Mouse (Mus musculus) midbrain, embryonic 13.5 days (tissue): ENCODE results near the gene Aagab. TPM values are rescaled to one million over a fixed set of nuclear protein-coding genes. Genes with fewer than 3 reads are reported as not detected.

Experiments
- ATAC-seq: fragments of 200-750 bp; cut with Nextera tagmentation; 2 replicates; pipeline ENCODE4 v1.8.0; 2017; ENCODE audit warnings: mild to moderate bottlenecking, moderate TSS enrichment, moderate library complexity
- H3K27ac ChIP-seq: fragments of 300-500 bp; sonication (generic); 2 replicates; pipeline ENCODE4 v1.5.1; 2015; ENCODE audit warnings: inconsistent platforms, mild to moderate bottlenecking, moderate library complexity
- H3K27me3 ChIP-seq: fragments of 300-500 bp; sonication (generic); 2 replicates; pipeline ENCODE4 v1.6.1; 2015; ENCODE audit warnings: mild to moderate bottlenecking, inconsistent platforms
- H3K36me3 ChIP-seq: fragments of 300-500 bp; sonication (generic); 2 replicates; pipeline ENCODE4 v1.6.1; 2015; ENCODE audit warnings: mild to moderate bottlenecking, inconsistent platforms
- H3K4me1 ChIP-seq: fragments of 300-500 bp; sonication (generic); replicated peaks from 2 replicates; pipeline ENCODE4 v1.6.1; 2015; ENCODE audit warnings: inconsistent platforms
- H3K4me2 ChIP-seq: fragments of 300-500 bp; sonication (generic); replicated peaks from 2 replicates; pipeline ENCODE4 v1.6.1; 2015; ENCODE audit warnings: moderate library complexity, mild to moderate bottlenecking, inconsistent platforms
- H3K4me3 ChIP-seq: fragments of 300-500 bp; sonication (generic); replicated peaks from 2 replicates; pipeline ENCODE4 v1.5.1; 2015; ENCODE audit warnings: mild to moderate bottlenecking, inconsistent platforms
- H3K9ac ChIP-seq: fragments of 300-500 bp; sonication (generic); replicated peaks from 2 replicates; pipeline ENCODE4 v1.6.1; 2015; ENCODE audit warnings: mild to moderate bottlenecking, inconsistent platforms
- H3K9me3 ChIP-seq: fragments of 300-500 bp; sonication (generic); 2 replicates; pipeline ENCODE4 v1.6.1; 2016; ENCODE audit warnings: mild to moderate bottlenecking, inconsistent platforms
- WGBS: fragments of 180-500 bp; shearing (Covaris S2); methylation state at CpG from one replicate; pipeline ENCODE4 v1.1.7; 2015; 5-methylcytosine and 5-hydroxymethylcytosine counted together
- polyA plus RNA-seq: library from polyadenylated mRNA; unstranded; fragments of >200 nt; fragmentation: Nextera tagmentation; extraction: Ambion mirVana; gene quantifications from 2 replicates; pipeline ENCODE4 v1.2.1, GENCODE M21; 2015

Gene Aagab
- polyA plus RNA-seq, 1 experiment from 2014 or later = 60.0 TPM

DNA sequence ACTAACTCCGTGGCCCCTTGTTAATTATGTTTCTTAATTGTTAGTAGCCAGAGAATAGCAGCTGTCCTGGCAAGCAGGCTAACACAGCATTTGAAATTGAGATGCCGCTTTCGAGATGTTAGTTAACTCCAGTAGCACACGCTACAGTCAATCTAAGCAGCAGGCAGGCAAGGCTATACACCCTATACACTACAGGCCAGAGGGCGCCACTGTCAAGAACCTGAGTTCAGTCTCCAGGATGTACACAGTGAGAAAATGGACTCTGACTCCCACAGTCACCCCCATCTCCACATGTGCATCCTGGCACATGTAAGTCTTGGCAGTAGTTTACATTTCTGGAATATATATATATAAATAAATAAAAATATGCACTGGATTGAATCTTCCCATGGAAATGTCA lies 22.8 kb upstream of the Aagab start:
- H3K27ac ChIP-seq = no peak overlapping the region
- no peak for ATAC-seq
- 77% methylated on average over 5 of the region's 5 CpGs for WGBS
- no peaks in the 10 kb centered on the region for H3K4me1 ChIP-seq
- no peak overlapping the region for H3K4me3 ChIP-seq
- no peak overlapping the region for H3K9ac ChIP-seq
- H3K4me2 ChIP-seq = no peak overlapping the region
- no peaks in the 10 kb centered on the region for H3K36me3 ChIP-seq
- no peaks in the 10 kb centered on the region for H3K9me3 ChIP-seq
- no peaks in the 10 kb centered on the region for H3K27me3 ChIP-seq

DNA sequence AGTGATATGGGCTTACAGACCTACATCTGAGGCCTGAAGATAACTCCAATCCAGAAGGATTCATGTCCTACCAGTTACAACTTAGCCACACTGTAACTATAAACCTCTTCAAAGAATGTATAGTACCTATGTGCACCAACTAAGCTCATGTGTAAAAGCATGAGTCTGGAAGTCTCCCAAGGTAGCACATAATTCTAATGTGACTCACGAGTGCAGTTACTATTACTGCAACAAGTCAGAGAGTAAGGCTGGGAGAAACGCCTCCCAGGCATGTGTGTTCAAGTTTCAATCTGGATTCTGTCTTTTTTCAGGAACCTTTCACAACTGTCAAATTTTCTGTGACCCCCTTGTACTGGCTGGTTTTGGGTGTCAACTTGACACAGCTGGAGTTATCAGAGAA lies 22.4 kb upstream of the Aagab start:
- ATAC-seq = no peak
- no peaks in the 10 kb centered on the region for H3K9me3 ChIP-seq

DNA sequence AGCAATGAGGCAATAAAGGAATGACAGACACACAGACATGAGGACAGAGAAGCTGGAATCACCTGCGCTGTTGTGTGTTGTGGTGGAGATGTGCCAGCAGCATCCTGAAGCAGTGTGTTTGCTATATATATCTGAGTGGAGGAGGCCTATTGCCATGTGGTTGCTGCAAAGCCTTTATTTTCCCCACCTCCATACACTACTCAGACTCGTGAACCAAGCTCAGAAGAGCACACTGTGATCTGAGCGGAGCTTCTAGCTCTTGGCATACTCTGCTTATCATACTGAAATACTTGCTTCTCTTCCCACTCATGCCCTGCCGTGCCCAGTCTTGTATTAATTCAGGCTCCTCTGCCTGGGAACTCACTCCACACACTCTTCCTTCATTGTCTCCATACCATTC lies 20.7 kb upstream of the Aagab start:
- Histone ChIP-seq H3K4me3 (no peak overlapping the region), H3K36me3 (no peaks in the 10 kb centered on the region), H3K9ac (no peak overlapping the region), H3K4me1 (no peaks in the 10 kb centered on the region), H3K4me2 (no peak overlapping the region), H3K27me3 (no peaks in the 10 kb centered on the region), H3K9me3 (0 out of 2 replicates have a peak, but pooled peaks cover 2% of the 10 kb centered on the region), H3K27ac (no peak overlapping the region)
- WGBS = 82% methylated on average over 4 of the region's 4 CpGs
- ATAC-seq = no peak

More for the DNA sequence above, 22.4 kb upstream of the Aagab start:
- Histone ChIP-seq H3K36me3 (no peaks in the 10 kb centered on the region), H3K4me3 (no peak overlapping the region), H3K4me1 (no peaks in the 10 kb centered on the region), H3K27ac (no peak overlapping the region), H3K9ac (no peak overlapping the region), H3K27me3 (no peaks in the 10 kb centered on the region), H3K4me2 (no peak overlapping the region)
- WGBS = 91% methylated on average over 2 of the region's 2 CpGs

- H3K36me3 ChIP-seq = no peaks in the 10 kb centered on the region
- no peaks in the 10 kb centered on the region for H3K27me3 ChIP-seq
- H3K4me3 ChIP-seq = no peak overlapping the region
- H3K4me2 ChIP-seq = no peak overlapping the region
- no peak for ATAC-seq
- no peak overlapping the region for H3K9ac ChIP-seq
- 0 out of 2 replicates have a peak, but pooled peaks cover 9% of the 10 kb centered on the region for H3K9me3 ChIP-seq
- no peaks in the 10 kb centered on the region for H3K4me1 ChIP-seq
- H3K27ac ChIP-seq = no peak overlapping the region
- WGBS = 92% methylated on average over 6 of the region's 6 CpGs
These were observed 17.2 kb upstream of the Aagab start for GRCm38 (mm10) chr9:63585251-63585650.

DNA sequence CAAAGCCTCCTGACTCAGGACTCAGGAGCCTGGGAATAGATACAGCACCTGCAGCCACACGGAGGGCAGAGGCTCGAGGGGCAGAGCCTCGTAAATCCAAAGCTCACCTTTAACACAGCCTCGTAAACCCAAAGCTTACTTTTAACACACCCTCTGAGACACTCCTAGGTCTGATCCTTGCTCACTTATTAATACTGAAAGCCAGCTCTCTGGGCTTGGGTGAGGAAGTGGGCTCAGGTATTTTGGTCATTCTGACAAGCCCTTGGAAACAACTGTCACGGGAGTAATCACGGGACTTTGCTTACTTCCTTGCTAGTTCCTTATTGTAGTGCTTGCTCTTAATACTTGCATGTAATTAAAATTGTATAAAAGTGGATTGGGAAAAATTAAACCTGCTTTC lies 13.3 kb upstream of the Aagab start:
- Histone ChIP-seq H3K36me3 (no peaks in the 10 kb centered on the region), H3K9me3 (0 out of 2 replicates have a peak, but pooled peaks cover 9% of the 10 kb centered on the region), H3K27ac (no peak overlapping the region), H3K4me3 (no peak overlapping the region), H3K27me3 (no peaks in the 10 kb centered on the region), H3K4me1 (no peaks in the 10 kb centered on the region), H3K4me2 (no peak overlapping the region), H3K9ac (no peak overlapping the region)
- no peak for ATAC-seq
- 82% methylated on average over 6 of the region's 6 CpGs for WGBS

- Histone ChIP-seq H3K4me1 (no peaks in the 10 kb centered on the region), H3K4me2 (no peak overlapping the region), H3K9ac (no peak overlapping the region), H3K4me3 (no peak overlapping the region), H3K9me3 (0 out of 2 replicates have a peak, but pooled peaks cover 9% of the 10 kb centered on the region), H3K36me3 (no peaks in the 10 kb centered on the region), H3K27ac (no peak overlapping the region), H3K27me3 (no peaks in the 10 kb centered on the region)
- no peak for ATAC-seq
- WGBS = 97% methylated on average over 4 of the region's 4 CpGs
These were observed 11.9 kb upstream of the Aagab start for GRCm38 (mm10) chr9:63590592-63590991.

DNA sequence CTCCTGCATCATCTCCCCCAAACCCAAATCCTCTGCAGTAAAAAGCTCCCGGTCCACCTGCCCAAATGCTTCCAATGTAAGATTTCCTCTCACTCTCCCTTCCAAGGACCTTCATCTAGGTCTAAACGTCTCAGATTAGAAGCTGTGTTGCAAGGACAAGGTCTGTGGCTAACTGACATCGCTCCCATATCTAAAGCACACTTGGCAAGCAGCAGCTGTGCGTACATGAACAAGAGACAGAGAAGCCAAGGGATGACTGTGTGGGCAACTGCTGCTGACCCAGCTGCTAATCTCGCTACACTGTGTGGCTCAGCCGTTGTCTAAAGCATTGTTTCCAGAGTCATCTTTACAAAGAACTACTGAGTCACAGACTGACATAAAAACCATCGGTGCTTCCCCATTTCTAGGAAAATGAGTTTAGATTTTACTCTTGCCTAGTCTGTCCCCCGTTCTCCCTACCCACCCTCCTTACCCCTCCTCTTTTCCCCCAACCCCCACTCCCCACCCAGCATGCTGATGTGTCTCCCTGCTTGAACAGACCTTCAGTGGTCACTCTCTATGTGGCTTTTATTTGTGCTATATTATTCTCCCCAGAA lies 10.7 kb upstream of the Aagab start:
- H3K4me1 ChIP-seq = no peaks in the 10 kb centered on the region
- ATAC-seq = no peak

DNA sequence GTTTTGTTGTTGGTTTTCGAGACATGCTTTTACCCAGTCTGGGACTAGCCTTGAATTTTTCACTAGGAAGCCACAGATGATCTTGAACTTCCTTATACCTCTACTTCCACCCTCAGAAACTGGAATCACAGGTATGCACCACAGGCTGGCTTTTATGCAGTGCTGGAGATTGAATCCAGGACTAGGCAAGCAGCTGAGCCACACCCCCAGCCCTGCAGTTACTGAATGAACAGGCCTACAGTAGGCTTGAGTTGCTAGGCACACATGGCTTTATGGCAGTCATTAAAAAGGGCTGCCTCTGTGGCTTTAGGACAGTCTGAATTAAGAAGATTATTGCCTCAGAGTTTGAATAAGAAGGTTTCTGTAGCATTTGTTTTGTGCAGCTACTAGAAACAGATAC lies 7.4 kb upstream of the Aagab start:
- Histone ChIP-seq H3K27ac (no peak overlapping the region), H3K36me3 (no peaks in the 10 kb centered on the region), H3K9ac (no peak overlapping the region), H3K27me3 (no peaks in the 10 kb centered on the region), H3K4me3 (no peak overlapping the region), H3K9me3 (no peaks in the 10 kb centered on the region), H3K4me2 (no peak overlapping the region), H3K4me1 (no peaks in the 10 kb centered on the region)
- WGBS = 100% methylated on average over 1 of the region's 1 CpGs
- ATAC-seq = no peak

More for the DNA sequence above, 10.7 kb upstream of the Aagab start:
- Histone ChIP-seq H3K4me2 (no peak overlapping the region), H3K9me3 (0 out of 2 replicates have a peak, but pooled peaks cover 7% of the 10 kb centered on the region), H3K27ac (no peak overlapping the region), H3K9ac (no peak overlapping the region), H3K4me3 (no peak overlapping the region), H3K27me3 (no peaks in the 10 kb centered on the region), H3K36me3 (no peaks in the 10 kb centered on the region)
- 90% methylated on average over 8 of the region's 8 CpGs for WGBS

DNA sequence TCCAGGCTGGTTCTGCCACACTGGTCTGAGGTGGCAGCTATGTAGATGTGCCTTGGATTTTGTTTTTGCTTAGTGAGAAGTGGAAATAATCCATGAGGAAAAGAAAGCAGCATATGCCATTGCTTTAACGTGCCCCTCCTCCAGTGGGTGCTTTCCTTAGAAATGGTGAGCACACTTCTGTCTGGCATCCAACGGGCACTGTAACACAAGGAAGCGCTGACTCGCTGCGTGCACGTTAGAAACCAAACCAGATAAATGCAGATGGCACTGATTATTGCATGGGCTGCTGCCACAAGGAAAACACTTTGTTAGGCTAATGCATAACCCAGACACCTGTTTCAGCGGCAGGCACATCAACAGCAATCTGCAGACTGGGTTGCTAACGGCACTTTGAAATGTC lies 6.8 kb upstream of the Aagab start:
- H3K9me3 ChIP-seq = no peaks in the 10 kb centered on the region
- ATAC-seq = no peak
- no peak overlapping the region for H3K27ac ChIP-seq
- H3K9ac ChIP-seq = no peak overlapping the region
- H3K4me2 ChIP-seq = no peak overlapping the region
- H3K27me3 ChIP-seq = no peaks in the 10 kb centered on the region
- WGBS = 88% methylated on average over 8 of the region's 8 CpGs
- no peak overlapping the region for H3K4me3 ChIP-seq
- no peaks in the 10 kb centered on the region for H3K4me1 ChIP-seq
- H3K36me3 ChIP-seq = no peaks in the 10 kb centered on the region

DNA sequence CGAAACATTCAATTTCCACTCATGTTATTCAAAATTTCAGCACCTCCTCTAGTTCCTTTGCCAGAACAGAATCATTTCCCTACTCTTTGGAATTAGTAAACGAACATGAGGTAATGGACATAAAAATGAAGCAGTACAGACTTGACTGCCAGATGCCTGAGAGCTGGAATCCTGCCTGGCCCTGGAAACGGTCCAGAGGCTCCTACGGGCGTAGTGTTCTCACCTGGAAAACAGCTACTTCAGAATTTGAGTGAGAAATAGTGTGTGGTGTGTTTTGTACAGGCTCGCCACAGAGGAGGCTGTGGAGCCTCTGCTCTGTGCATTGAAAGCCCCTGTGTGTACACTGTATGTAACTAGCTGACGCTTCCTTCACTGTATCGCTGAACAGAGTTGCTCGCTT lies 5.8 kb upstream of the Aagab start:
- H3K4me3 ChIP-seq = no peak overlapping the region
- 89% methylated on average over 9 of the region's 9 CpGs for WGBS
- ATAC-seq = no peak
- no peak overlapping the region for H3K9ac ChIP-seq
- H3K9me3 ChIP-seq = no peaks in the 10 kb centered on the region
- H3K4me2 ChIP-seq = no peak overlapping the region
- no peaks in the 10 kb centered on the region for H3K4me1 ChIP-seq
- H3K27me3 ChIP-seq = no peaks in the 10 kb centered on the region
- no peaks in the 10 kb centered on the region for H3K36me3 ChIP-seq
- H3K27ac ChIP-seq = no peak overlapping the region

DNA sequence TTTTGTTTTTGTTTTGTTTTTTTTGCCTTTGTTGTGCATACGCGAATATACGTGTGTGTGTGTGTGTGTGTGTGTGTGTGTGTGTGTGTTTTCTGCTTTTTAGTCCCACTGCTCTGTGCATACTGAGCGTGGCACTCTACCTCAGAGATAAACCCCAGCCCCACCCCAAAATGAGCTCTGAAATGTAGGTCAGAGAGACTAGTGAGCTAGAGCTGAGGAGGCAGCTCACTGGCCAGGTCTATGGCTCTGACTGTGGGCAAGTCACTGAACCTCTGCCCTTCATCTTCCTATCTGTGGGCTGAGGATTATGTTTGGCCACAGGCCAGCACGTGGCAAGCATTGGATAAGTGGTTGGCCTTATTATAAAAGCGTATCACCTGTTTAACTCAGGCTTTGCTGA lies 1.4 kb downstream of the Aagab start:
- ATAC-seq = no peak
- Histone ChIP-seq H3K9ac (0 out of 2 replicates have a peak overlapping the region, but pooled peaks have one; percentile 14), H3K4me1 (peaks cover 20% of the 10 kb centered on the region), H3K27ac (no peak overlapping the region), H3K4me3 (peak overlapping the region; percentile 74; the same call in 1 of the 2 replicates), H3K9me3 (no peaks in the 10 kb centered on the region), H3K4me2 (peak overlapping the region; percentile 72), H3K27me3 (no peaks in the 10 kb centered on the region), H3K36me3 (no peaks in the 10 kb centered on the region)
- 66% methylated on average over 6 of the region's 6 CpGs for WGBS

GRCm38 (mm10) chr9:63606594-63606993 lies 4.1 kb downstream of the Aagab start:
- Histone ChIP-seq H3K27me3 (no peaks in the 10 kb centered on the region), H3K4me2 (no peak overlapping the region), H3K4me3 (no peak overlapping the region), H3K4me1 (peaks cover 30% of the 10 kb centered on the region), H3K9me3 (no peaks in the 10 kb centered on the region), H3K27ac (no peak overlapping the region), H3K36me3 (no peaks in the 10 kb centered on the region), H3K9ac (no peak overlapping the region)
- WGBS = 77% methylated on average over 2 of the region's 2 CpGs
- no peak for ATAC-seq

DNA sequence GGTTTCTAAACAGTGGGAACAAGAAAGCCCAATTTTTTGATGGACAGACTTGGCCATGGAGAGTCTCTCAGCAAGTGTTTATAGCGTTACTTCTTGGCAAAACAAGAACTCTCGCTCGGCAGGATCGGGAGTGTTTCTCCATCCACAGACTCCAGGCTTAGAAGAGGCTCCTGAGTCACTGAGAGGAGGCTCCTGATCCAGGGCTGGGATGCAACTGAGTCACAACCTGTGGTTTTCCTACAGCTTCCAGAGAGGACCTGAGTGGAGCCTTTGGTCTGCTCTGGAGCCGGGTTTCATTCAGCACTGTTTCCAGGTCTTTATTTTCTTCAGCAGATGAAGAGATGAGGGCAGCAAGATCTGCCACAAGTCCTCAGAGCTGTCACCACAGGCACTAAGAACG lies 5.5 kb downstream of the Aagab start:
- Histone ChIP-seq H3K27ac (no peak overlapping the region), H3K4me1 (peaks cover 34% of the 10 kb centered on the region), H3K27me3 (no peaks in the 10 kb centered on the region), H3K9ac (no peak overlapping the region), H3K9me3 (no peaks in the 10 kb centered on the region), H3K4me3 (no peak overlapping the region), H3K36me3 (no peaks in the 10 kb centered on the region), H3K4me2 (no peak overlapping the region)
- ATAC-seq = no peak
- WGBS = 70% methylated on average over 6 of the region's 6 CpGs
